ENCODE assay signal across 19 mouse cellular contexts in genomic region chr15:6520505-6521155, GRCm38 (mm10). TPM values are rescaled to one million over a fixed set of nuclear protein-coding genes. Genes with fewer than 3 reads are reported as not detected.
DNase-seq lines count a peak whose midpoint lies in the region; ATAC-seq and TF ChIP-seq lines count a peak whose summit lies in the region.
"Had no signal": no experiment of that assay in that cellular context is flagged by ENCODE, and none has a peak within 500 bp of the region (broad histone marks: within the 10 kb centered on the region; RNA-seq: fewer than 3 reads in every experiment).

No protein-coding gene starts in this region.

- H3K36me3 ChIP-seq in G1E (replicated peaks) = peaks cover 4% of the 10 kb centered on the region
- no peaks in the 10 kb centered on the region for H3K36me3 ChIP-seq in liver, embryonic 12.5 days
- no peaks in the 10 kb centered on the region for H3K36me3 ChIP-seq in forebrain, embryonic 16.5 days (ENCODE audit: control insufficient read depth, insufficient read depth)
- no peaks in the 10 kb centered on the region for H3K36me3 ChIP-seq in hindbrain, embryonic 16.5 days (ENCODE audit: control insufficient read depth, insufficient read depth, low read length)
- H3K36me3 ChIP-seq: heart, embryonic 15.5 days; hindbrain, embryonic 10.5 days; stomach, embryonic 15.5 days had no signal

- H3K27ac ChIP-seq in liver, embryonic 12.5 days = peak overlapping the region; percentile 65
- H3K27ac ChIP-seq in forebrain, embryonic 16.5 days (ENCODE audit: low read length) = no peak overlapping the region
- no peak overlapping the region for H3K27ac ChIP-seq in hindbrain, embryonic 16.5 days (ENCODE audit: low read depth, low read length)
- H3K27ac ChIP-seq: forebrain, embryonic 13.5 days; heart, embryonic 15.5 days; hindbrain, embryonic 10.5 days; stomach, embryonic 15.5 days had no signal

- 17% methylated on average over 10 of the region's 10 CpGs for WGBS in liver, embryonic 12.5 days (ENCODE audit: insufficient replicate concordance)
- 91% methylated on average over 10 of the region's 10 CpGs for WGBS in forebrain, embryonic 16.5 days
- 89% methylated on average over 10 of the region's 10 CpGs for whole genome bisulfite sequencing in hindbrain, embryonic 16.5 days

- ATAC-seq in G1E (ENCODE audit: extremely low read depth, insufficient number of reproducible peaks, low FRiP score, poor library complexity, severe bottlenecking) = peak; percentile 47
- ATAC-seq in common myeloid progenitor, adult 5-6 weeks (replicated peaks; ENCODE audit: low read depth, poor library complexity, severe bottlenecking) = 0 out of 2 replicates have a peak, but pooled peaks have one; percentile 10
- peak; percentile 75 for ATAC-seq in liver, embryonic 12.5 days
- peak; percentile 45 for ATAC-seq in megakaryocyte progenitor cell, adult 5-6 weeks (replicated peaks; ENCODE audit: poor library complexity)
- no peak for ATAC-seq in forebrain, embryonic 16.5 days
- ATAC-seq in hindbrain, embryonic 16.5 days = no peak
- ATAC-seq: forebrain, embryonic 13.5 days had no signal

- peak overlapping the region; percentile 61; the same call in 1 of the 2 replicates for H3K4me3 ChIP-seq in G1E (ENCODE audit: low read depth, low read length)
- H3K4me3 ChIP-seq in liver, embryonic 12.5 days = peak overlapping the region; percentile 26
- no peak overlapping the region for H3K4me3 ChIP-seq in forebrain, embryonic 16.5 days (replicated peaks; ENCODE audit: low read length)
- no peak overlapping the region for H3K4me3 ChIP-seq in hindbrain, embryonic 16.5 days (ENCODE audit: low read length)
- H3K4me3 ChIP-seq: forebrain, embryonic 13.5 days; heart, embryonic 15.5 days; hindbrain, embryonic 10.5 days; stomach, embryonic 15.5 days had no signal

- peaks cover 61% of the 10 kb centered on the region for H3K4me1 ChIP-seq in G1E (ENCODE audit: insufficient read depth, low read depth, low read length)
- peaks cover 55% of the 10 kb centered on the region for H3K4me1 ChIP-seq in liver, embryonic 12.5 days
- no peaks in the 10 kb centered on the region for H3K4me1 ChIP-seq in forebrain, embryonic 16.5 days (replicated peaks; ENCODE audit: control insufficient read depth, insufficient read depth, low read length)
- no peaks in the 10 kb centered on the region for H3K4me1 ChIP-seq in hindbrain, embryonic 16.5 days (ENCODE audit: control insufficient read depth, insufficient read depth, low read depth, low read length)
- H3K4me1 ChIP-seq: forebrain, embryonic 13.5 days; heart, embryonic 15.5 days; hindbrain, embryonic 10.5 days; stomach, embryonic 15.5 days had no signal

- H3K4me2 ChIP-seq in liver, embryonic 12.5 days = peak overlapping the region; percentile 58
- no peak overlapping the region for H3K4me2 ChIP-seq in forebrain, embryonic 16.5 days (ENCODE audit: low read length)
- H3K4me2 ChIP-seq in hindbrain, embryonic 16.5 days (ENCODE audit: low read length) = no peak overlapping the region
- H3K4me2 ChIP-seq: forebrain, embryonic 13.5 days; heart, embryonic 15.5 days; stomach, embryonic 15.5 days had no signal

- no peaks in the 10 kb centered on the region for H3K27me3 ChIP-seq in G1E (ENCODE audit: insufficient read depth, low read length)
- no peaks in the 10 kb centered on the region for H3K27me3 ChIP-seq in liver, embryonic 12.5 days (replicated peaks)
- no peaks in the 10 kb centered on the region for H3K27me3 ChIP-seq in forebrain, embryonic 16.5 days (replicated peaks; ENCODE audit: control insufficient read depth, insufficient read depth, low read length)
- no peaks in the 10 kb centered on the region for H3K27me3 ChIP-seq in hindbrain, embryonic 16.5 days (replicated peaks; ENCODE audit: control insufficient read depth, insufficient read depth, low read length)
- H3K27me3 ChIP-seq: forebrain, embryonic 13.5 days; heart, embryonic 15.5 days; stomach, embryonic 15.5 days had no signal

- no peak overlapping the region for H3K9ac ChIP-seq in liver, embryonic 12.5 days
- no peak overlapping the region for H3K9ac ChIP-seq in forebrain, embryonic 16.5 days (replicated peaks; ENCODE audit: low read depth, low read length)
- no peak overlapping the region for H3K9ac ChIP-seq in hindbrain, embryonic 16.5 days (ENCODE audit: low read depth, low read length)
- H3K9ac ChIP-seq: forebrain, embryonic 13.5 days; heart, embryonic 15.5 days; stomach, embryonic 15.5 days had no signal

- TF ChIP-seq CTCF in G1E (IDR thresholded peaks at IDR 0.05; ENCODE audit: low read depth, low read length) = no peak

- no peaks in the 10 kb centered on the region for H3K9me3 ChIP-seq in G1E (replicated peaks)
- no peaks in the 10 kb centered on the region for H3K9me3 ChIP-seq in liver, embryonic 12.5 days (replicated peaks)
- H3K9me3 ChIP-seq in forebrain, embryonic 16.5 days (ENCODE audit: control insufficient read depth, low read length) = no peaks in the 10 kb centered on the region
- H3K9me3 ChIP-seq in hindbrain, embryonic 16.5 days (ENCODE audit: control insufficient read depth, low read length) = no peaks in the 10 kb centered on the region
- H3K9me3 ChIP-seq: forebrain, embryonic 13.5 days; heart, embryonic 15.5 days; hindbrain, embryonic 10.5 days; stomach, embryonic 15.5 days had no signal

- no peak for DNase-seq in G1E (ENCODE audit: low spot score)
- DNase-seq in adrenal gland, adult 2 months = no peak
- DNase-seq: adrenal gland, postnatal 14 days; cerebellum, adult 18-20 months; cerebellum, postnatal 36 days; gastrocnemius, postnatal 10 days; kidney, postnatal 4 days; layer of hippocampus, adult 9-11 months; right cerebral cortex, postnatal 25 days; thymus, adult 2 months had no signal

RNA-seq across cellular contexts. Expression of gene Fyb, which starts 2.0 kb away (rescaled TPM):
- total RNA-seq in G1E (2014; fragmentation: Nextera tagmentation) (292 and 317 TPM in 2 replicates), G1E (2017) (126 and 146 TPM in 2 replicates)
- 1,103 and 1,581 TPM in 2 replicates for polyA plus RNA-seq in G1E (2012)
- 40.5 and 132 TPM in 2 replicates for total RNA-seq in common myeloid progenitor, adult 5-6 weeks (2017)
- polyA plus RNA-seq in liver, embryonic 12.5 days (2016; fragmentation: Nextera tagmentation; extraction: Ambion mirVana) = 32.2 and 36.7 TPM in 2 replicates
- 30.8 and 42.1 TPM in 2 replicates for total RNA-seq in megakaryocyte progenitor cell, adult 5-6 weeks (2015)
- total RNA-seq in megakaryocyte progenitor cell, adult 5-6 weeks (2017) = 7.2 and 15.9 TPM in 2 replicates
- 1.6 TPM in 2 replicates for polyA plus RNA-seq in forebrain, embryonic 16.5 days (2015; fragmentation: Nextera tagmentation; extraction: Ambion mirVana)
- 3.2 and 3.4 TPM in 2 replicates for polyA plus RNA-seq in hindbrain, embryonic 16.5 days (2015; fragmentation: Nextera tagmentation; extraction: Ambion mirVana)
- 10 to 100 TPM; 41.2 to 44.7 TPM for total RNA-seq in adrenal gland, adult 2 months (2021)
- polyA plus RNA-seq in adrenal gland, adult 2 months (2012; rRNA removed) = 338 and 482 TPM in 2 replicates

Comparison
In these comparisons a context has a peak if more than half of its experiments do, and no peak if none do; other contexts are left out.
1. ATAC-seq: peak in G1E (single experiment), common myeloid progenitor, adult 5-6 weeks (single experiment), liver, embryonic 12.5 days (single experiment) and megakaryocyte progenitor cell, adult 5-6 weeks (single experiment); none in forebrain, embryonic 16.5 days (single experiment) and hindbrain, embryonic 16.5 days (single experiment).
2. H3K4me3 ChIP-seq: peak in G1E (single experiment) and liver, embryonic 12.5 days (single experiment); none in forebrain, embryonic 16.5 days (single experiment) and hindbrain, embryonic 16.5 days (single experiment).